Mouse (Mus musculus) liver, embryonic 14.5 days (tissue): Measurements from ENCODE around the gene Bola2. TPM values are rescaled to one million over a fixed set of nuclear protein-coding genes. Genes with fewer than 3 reads are reported as not detected.

Experiments
- ATAC-seq: fragments of 200-750 bp; cut with Nextera tagmentation; 2 replicates; pipeline ENCODE4 v1.8.0; 2017; ENCODE audit warnings: moderate number of reproducible peaks, mild to moderate bottlenecking, moderate library complexity; ENCODE audit not compliant: insufficient read depth
- DNase-seq, 3 experiments: peaks; one replicate each; pipeline ENCODE4 v3.0.0-alpha.2; 2012 to 2013; ENCODE audit warnings: low read depth in 3 of 3, low spot score in 3 of 3
- H3K27ac ChIP-seq: fragments of 300-500 bp; sonication (generic); 2 replicates; pipeline ENCODE4 v1.5.1; 2014; ENCODE audit warnings: moderate library complexity, mild to moderate bottlenecking, control low read depth, inconsistent platforms
- H3K27me3 ChIP-seq: fragments of 300-500 bp; sonication (generic); 2 replicates; pipeline ENCODE4 v1.6.1; 2014; ENCODE audit warnings: mild to moderate bottlenecking, low read length, moderate library complexity; ENCODE audit not compliant: control insufficient read depth, insufficient read depth
- H3K36me3 ChIP-seq: fragments of 300-500 bp; sonication (generic); replicated peaks from 2 replicates; pipeline ENCODE4 v1.6.1; 2014; ENCODE audit warnings: low read depth; ENCODE audit not compliant: control insufficient read depth, insufficient read depth
- H3K4me1 ChIP-seq, 2 experiments: fragments of 200-500 bp in 1 of 2; fragments of 300-500 bp in 1 of 2; sonication (generic) in 1 of 2; replicated peaks; 2 replicates each; pipeline ENCODE4 v1.6.1; 2012 to 2014; ENCODE audit warnings: antibody characterized with exemption in 1 of 2, inconsistent platforms in 1 of 2, low read length in 1 of 2; ENCODE audit not compliant: control insufficient read depth in 2 of 2, insufficient read depth in 2 of 2
- H3K4me2 ChIP-seq: fragments of 300-500 bp; sonication (generic); 2 replicates; pipeline ENCODE4 v1.6.1; 2014; ENCODE audit warnings: low read depth, mild to moderate bottlenecking, control low read depth, moderate library complexity
- H3K4me3 ChIP-seq, 2 experiments: fragments of 200-500 bp in 1 of 2; fragments of 300-500 bp in 1 of 2; sonication (generic) in 1 of 2; 2 replicates each; pipeline ENCODE4 v1.5.1; 2012 to 2014; ENCODE audit warnings: low read depth in 2 of 2, low read length in 2 of 2, mild to moderate bottlenecking in 2 of 2, control low read depth in 1 of 2, inconsistent platforms in 1 of 2, moderate library complexity in 1 of 2; ENCODE audit not compliant: insufficient read depth in 1 of 2
- H3K9ac ChIP-seq: fragments of 300-500 bp; sonication (generic); replicated peaks from 2 replicates; pipeline ENCODE4 v1.6.1; 2014; ENCODE audit warnings: mild to moderate bottlenecking, control low read depth, moderate library complexity
- H3K9me3 ChIP-seq: fragments of 300-500 bp; sonication (generic); 2 replicates; pipeline ENCODE4 v1.6.1; 2016; ENCODE audit warnings: low read length, mixed read lengths; ENCODE audit not compliant: control insufficient read depth
- CTCF ChIP-seq: IDR thresholded peaks from 2 replicates; pipeline ENCODE4 v1.5.1; 2016; ENCODE audit warnings: antibody characterized with exemption, low read depth, control low read depth
- EP300 ChIP-seq: IDR thresholded peaks from 2 replicates; pipeline ENCODE4 v1.6.1; 2016; ENCODE audit warnings: antibody characterized with exemption, low read depth
- WGBS: fragments of 180-500 bp; shearing (Covaris S2); extraction: QIAGEN DNeasy Blood & Tissue Kit; methylation state at CpG from one replicate; pipeline ENCODE4 v1.1.7; 2014; ENCODE audit not compliant: insufficient replicate concordance; 5-methylcytosine and 5-hydroxymethylcytosine counted together
- polyA plus RNA-seq, 2 experiments: library from polyadenylated mRNA; depleted of rRNA in 1 of 2; stranded (reverse) in 1 of 2; unstranded in 1 of 2; fragments of >200 nt; fragmentation: Nextera tagmentation in 1 of 2; extraction: Ambion mirVana in 1 of 2; gene quantifications; 2 replicates each; pipeline versions ENCODE4 v1.2.1 to v1.2.3; 2012 to 2014

The Bola2 gene
- polyA plus RNA-seq (2012; rRNA removed) (35.8 and 69.8 TPM in 2 replicates), polyA plus RNA-seq (2014; fragmentation: Nextera tagmentation; extraction: Ambion mirVana) (97.2 and 111 TPM in 2 replicates)

DNA sequence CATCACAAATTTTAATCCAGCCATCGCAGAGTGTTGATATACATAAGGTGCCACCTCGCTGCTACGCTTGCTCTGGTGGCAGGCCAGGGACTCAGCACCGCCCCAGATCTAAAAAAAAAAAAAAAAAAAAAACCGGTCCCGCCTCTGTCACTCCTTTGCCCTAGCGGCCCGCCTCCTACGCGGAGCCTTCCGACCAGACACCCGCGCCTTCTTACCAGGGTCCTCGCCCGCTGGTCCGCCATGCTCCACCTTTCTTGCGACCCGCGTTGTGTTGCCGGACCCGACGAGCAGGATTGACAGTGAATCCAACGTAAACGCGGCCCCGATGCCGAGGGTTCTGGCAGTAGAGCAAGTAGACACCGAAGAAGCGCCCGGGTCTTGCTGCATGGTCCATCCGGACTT, at the start of gene Bola2:
Gene Bola2 (plus strand): TSS at position 192 of the 402 bp plus-strand sequence.
- H3K9ac ChIP-seq, result peak within 1 kb of the TSS; percentile 89
- no peak for TF ChIP-seq EP300
- TF ChIP-seq CTCF, result no peak
- peaks cover 4 to 5% of the 10 kb centered on the region in 2 experiments; a peak in 3 of 4 replicates for H3K4me1 ChIP-seq
- no peaks in the 10 kb centered on the region for H3K27me3 ChIP-seq
- ATAC-seq, result peak; percentile 80
- H3K4me3 ChIP-seq, result peak within 1 kb of the TSS; percentile 70 to 75
- H3K9me3 ChIP-seq, result no peaks in the 10 kb centered on the region
- peak within 1 kb of the TSS; percentile 91 for H3K4me2 ChIP-seq
- under 1% methylated on average over 31 of the region's 31 CpGs for WGBS
- H3K36me3 ChIP-seq, result no peaks in the 10 kb centered on the region
- DNase-seq, result peak; percentile 63 to 73 (median 65)
- H3K27ac ChIP-seq, result peak within 1 kb of the TSS; percentile 79

DNA sequence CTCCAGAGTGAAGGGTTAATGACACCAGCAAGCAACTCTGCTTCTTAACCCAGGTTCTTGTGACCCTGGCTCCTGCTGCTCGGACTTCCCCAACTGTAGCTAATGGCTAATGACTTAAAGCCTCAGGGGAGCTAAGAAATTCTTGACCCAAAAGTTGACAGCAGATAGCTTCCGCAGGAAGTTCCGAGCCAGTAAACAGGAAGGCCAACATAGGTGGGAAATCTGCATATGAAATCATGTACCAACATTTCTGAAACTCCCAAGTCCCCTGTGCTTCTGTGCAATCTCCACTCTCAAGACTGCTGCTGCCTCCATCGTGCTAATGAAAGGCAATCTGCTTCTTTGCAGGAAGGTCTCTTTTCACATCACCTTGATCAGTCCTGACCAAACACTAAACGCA, 49.5 kb upstream of the Bola2 start:
- H3K4me2 ChIP-seq, result no peak overlapping the region
- no peak overlapping the region for H3K4me3 ChIP-seq
- no peak for ATAC-seq
- no peaks in the 10 kb centered on the region for H3K27me3 ChIP-seq
- no peak overlapping the region for H3K27ac ChIP-seq
- no peak overlapping the region for H3K9ac ChIP-seq
- H3K9me3 ChIP-seq, result no peaks in the 10 kb centered on the region
- H3K4me1 ChIP-seq, result peaks cover 11 to 12% of the 10 kb centered on the region in 2 experiments
- TF ChIP-seq EP300, result no peak
- no peak for TF ChIP-seq CTCF
- H3K36me3 ChIP-seq, result no peaks in the 10 kb centered on the region
- 43% methylated on average over 5 of the region's 5 CpGs for WGBS
- DNase-seq, result no peak

DNA sequence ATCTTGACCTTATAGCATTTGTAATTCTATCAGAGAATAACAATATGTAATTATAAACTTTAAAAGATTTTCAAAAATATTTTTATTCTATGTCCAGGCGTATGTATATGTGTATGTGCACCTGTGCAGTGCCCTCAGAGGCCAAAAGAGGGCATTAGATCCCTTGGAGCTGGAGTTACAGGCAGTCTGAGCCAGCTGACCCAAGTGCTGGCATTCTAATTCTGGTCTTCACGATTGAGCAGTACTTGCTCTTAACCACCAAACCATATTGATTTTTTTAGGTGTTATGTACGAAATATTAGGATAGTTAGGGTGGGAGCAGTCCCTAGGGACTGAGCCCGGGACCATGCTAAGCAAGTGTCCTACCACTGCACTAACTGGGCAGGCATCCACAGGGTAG, 46.7 kb upstream of the Bola2 start:
- no peak for ATAC-seq
- 60% methylated on average over 4 of the region's 4 CpGs for WGBS

DNA sequence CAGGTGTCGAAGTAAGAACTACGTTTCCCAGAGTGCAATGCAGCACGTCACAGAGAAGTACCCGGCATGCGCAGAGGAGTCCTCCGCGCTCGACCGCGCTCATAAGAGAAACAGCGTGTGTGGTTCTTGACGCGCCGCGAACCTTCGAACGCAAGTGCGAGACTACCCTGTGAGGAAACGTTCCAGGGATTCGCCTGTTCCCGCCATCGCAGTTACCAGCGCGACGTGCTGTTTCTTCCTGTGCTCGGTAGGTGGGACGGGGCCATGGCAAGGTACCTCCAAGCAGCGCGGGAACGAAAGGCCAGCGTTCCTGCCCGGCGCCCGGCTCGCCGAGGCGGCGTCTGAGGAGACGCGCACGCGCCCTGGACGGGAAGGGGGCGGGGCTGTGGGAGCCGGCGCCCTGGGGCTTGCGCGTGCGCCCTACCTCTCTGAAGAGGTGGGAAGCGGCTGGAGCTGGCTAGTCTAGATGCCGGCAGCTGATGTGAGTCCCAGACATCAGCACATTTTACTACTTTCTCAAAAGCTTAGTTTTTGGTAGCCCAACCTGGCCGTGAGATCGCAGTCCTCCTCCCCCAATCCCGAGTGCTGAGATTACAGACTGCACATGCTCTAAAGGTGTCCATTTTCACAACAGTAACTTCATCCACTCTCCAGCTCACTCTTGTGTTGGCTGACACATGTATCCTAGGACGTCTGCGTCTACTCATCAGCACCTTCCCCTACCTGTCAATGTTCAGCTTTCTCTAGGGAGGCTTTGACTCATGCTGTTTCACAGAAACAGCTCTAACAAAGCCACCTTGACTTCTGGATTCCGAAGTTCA, 45.8 kb upstream of the Bola2 start, which contains the start of gene Sgf29:
Gene Sgf29 (plus strand): TSS at position 79 of the 821 bp plus-strand sequence.
- H3K27me3 ChIP-seq, result no peaks in the 10 kb centered on the region
- H3K36me3 ChIP-seq, result no peaks in the 10 kb centered on the region
- H3K9ac ChIP-seq, result peak within 1 kb of the TSS; percentile 86
- H3K4me1 ChIP-seq, result peaks cover 20 to 24% of the 10 kb centered on the region in 2 experiments
- H3K4me3 ChIP-seq, result peak within 1 kb of the TSS; percentile 74 to 84
- ATAC-seq, result peak; percentile 97
- no peaks in the 10 kb centered on the region for H3K9me3 ChIP-seq
- peak; percentile 79 to 86 (median 81) for DNase-seq
- TF ChIP-seq EP300, result no peak
- no peak for TF ChIP-seq CTCF
- H3K27ac ChIP-seq, result peak within 1 kb of the TSS; percentile 93
- 1% methylated on average over 56 of the region's 57 CpGs for WGBS
- H3K4me2 ChIP-seq, result peak within 1 kb of the TSS; percentile 98

More for the DNA sequence above, 46.7 kb upstream of the Bola2 start:
- H3K36me3 ChIP-seq, result no peaks in the 10 kb centered on the region
- H3K9me3 ChIP-seq, result no peaks in the 10 kb centered on the region
- H3K4me1 ChIP-seq, result peaks cover 20% of the 10 kb centered on the region in 2 experiments
- peak overlapping the region; percentile 98 for H3K4me2 ChIP-seq
- H3K27ac ChIP-seq, result no peak overlapping the region
- peak overlapping the region in 1 of 2 experiments; percentile 84; a peak in 2 of 4 replicates for H3K4me3 ChIP-seq
- peak; percentile 58 for TF ChIP-seq CTCF
- no peak for TF ChIP-seq EP300
- no peak overlapping the region for H3K9ac ChIP-seq
- no peaks in the 10 kb centered on the region for H3K27me3 ChIP-seq
- peak in 2 of 3 experiments; percentile 13 to 23 for DNase-seq

DNA sequence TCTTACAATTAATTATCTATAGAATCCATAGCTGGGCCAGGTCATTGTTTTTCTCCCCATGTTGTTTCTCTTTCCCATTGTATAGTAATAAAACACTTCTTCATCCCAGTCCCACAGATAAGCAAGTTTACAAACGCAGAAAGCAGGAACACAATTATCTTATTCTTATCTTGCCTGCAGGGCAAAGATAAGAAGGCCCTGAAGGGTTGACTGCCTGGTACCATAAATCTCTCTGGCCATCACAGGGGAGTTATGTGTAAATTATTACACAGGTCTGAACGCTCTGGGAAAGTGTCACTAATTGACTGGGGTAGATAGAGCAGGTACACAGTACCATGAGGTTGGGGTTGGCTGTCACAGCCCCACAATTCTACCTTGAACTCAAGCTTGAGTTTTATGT, 44.3 kb upstream of the Bola2 start:
- DNase-seq (peak; percentile 50 to 62 (median 51)), ATAC-seq (peak; percentile 12; the same call in 1 of the 2 replicates)
- H3K27me3 ChIP-seq, result no peaks in the 10 kb centered on the region
- WGBS, result 5% methylated on average over 2 of the region's 2 CpGs
- H3K36me3 ChIP-seq, result no peaks in the 10 kb centered on the region
- H3K4me2 ChIP-seq, result peak overlapping the region; percentile 98
- no peak overlapping the region; a peak in 1 of 4 replicates for H3K4me3 ChIP-seq
- H3K9ac ChIP-seq, result no peak overlapping the region; the same call in 1 of the 2 replicates
- 0 out of 2 replicates have a peak overlapping the region, but pooled peaks have one; percentile 2 for H3K27ac ChIP-seq
- H3K4me1 ChIP-seq, result peaks cover 20 to 35% of the 10 kb centered on the region in 2 experiments
- H3K9me3 ChIP-seq, result no peaks in the 10 kb centered on the region
- TF ChIP-seq EP300 (peak; percentile 77), CTCF (no peak)
